20 mouse cellular contexts compared by ENCODE assay signal in genomic region chr4:142130162-142130561, GRCm38 (mm10). TPM values are rescaled to one million over a fixed set of nuclear protein-coding genes. Genes with fewer than 3 reads are reported as not detected.
A peak's percentile ranks its signal among the peaks of the same experiment; 100 is the strongest.
DNase-seq lines count a peak whose midpoint lies in the region; ATAC-seq and TF ChIP-seq lines count a peak whose summit lies in the region.
"Had no signal": no experiment of that assay in that cellular context is flagged by ENCODE, and none has a peak within 500 bp of the region (broad histone marks: within the 10 kb centered on the region; RNA-seq: fewer than 3 reads in every experiment).

No protein-coding gene starts in this region.

- H3K4me2 ChIP-seq in forebrain, embryonic 15.5 days (replicated peaks): no peak overlapping the region
- no peak overlapping the region for H3K4me2 ChIP-seq in heart, embryonic 16.5 days (ENCODE audit: low read depth, low read length)

- H3K4me1 ChIP-seq in forebrain, embryonic 10.5 days: peaks cover 21% of the 10 kb centered on the region
- 0 out of 2 replicates have a peak, but pooled peaks cover 3% of the 10 kb centered on the region for H3K4me1 ChIP-seq in forebrain, embryonic 15.5 days
- H3K4me1 ChIP-seq in heart, embryonic 16.5 days (ENCODE audit: control insufficient read depth, insufficient read depth, low read length): peaks cover 26% of the 10 kb centered on the region

- no peaks in the 10 kb centered on the region for H3K9me3 ChIP-seq in forebrain, embryonic 10.5 days
- no peaks in the 10 kb centered on the region for H3K9me3 ChIP-seq in forebrain, embryonic 15.5 days
- no peaks in the 10 kb centered on the region for H3K9me3 ChIP-seq in heart, embryonic 16.5 days (replicated peaks; ENCODE audit: control insufficient read depth, low read length)

- no peak for TF ChIP-seq POLR2A in brain, embryonic 14.5 days (IDR thresholded peaks at IDR 0.05; ENCODE audit: borderline replicate concordance, extremely low read depth, insufficient read depth, insufficient read length, poor library complexity, severe bottlenecking)

- no peak overlapping the region for H3K4me3 ChIP-seq in forebrain, embryonic 10.5 days
- H3K4me3 ChIP-seq in forebrain, embryonic 15.5 days: no peak overlapping the region
- H3K4me3 ChIP-seq in heart, embryonic 16.5 days (ENCODE audit: low read length): no peak overlapping the region
- H3K4me3 ChIP-seq: myocyte had no signal

- DNase-seq in forebrain, embryonic 10.5 days (ENCODE audit: extremely low spot score, low spot score): no peak
- no peak for DNase-seq in heart, adult 11 months
- DNase-seq in brain, embryonic 14.5 days (ENCODE audit: low read depth): peak; percentile 50
- DNase-seq in forelimb bud, embryonic 11.5 days (ENCODE audit: low read depth, low spot score): peak; percentile 73
- no peak for DNase-seq in left cerebral cortex, adult 11 months (ENCODE audit: low spot score)
- DNase-seq in layer of hippocampus, adult 18-20 months (ENCODE audit: low spot score in 2 of 2): no peak
- DNase-seq: adrenal gland, postnatal 10 days; cerebellum, adult 18-20 months; cerebellum, postnatal 36 days; gastrocnemius, postnatal 36 days; heart, postnatal 10 days; kidney, adult 9 months; kidney, postnatal 4 days; midbrain, embryonic 14.5 days; right cerebral cortex, postnatal 25 days had no signal

- WGBS in forebrain, embryonic 10.5 days: 67% methylated on average over 5 of the region's 5 CpGs
- WGBS in forebrain, embryonic 15.5 days: 43% methylated on average over 5 of the region's 5 CpGs
- 58% methylated on average over 5 of the region's 5 CpGs for WGBS in heart, embryonic 16.5 days

- ATAC-seq in forebrain, embryonic 15.5 days (replicated peaks): no peak
- no peak for ATAC-seq in heart, embryonic 16.5 days (replicated peaks; ENCODE audit: extremely low read depth, insufficient read depth, low FRiP score)

- no peak overlapping the region for H3K9ac ChIP-seq in forebrain, embryonic 15.5 days (replicated peaks)
- no peak overlapping the region for H3K9ac ChIP-seq in heart, embryonic 16.5 days (ENCODE audit: low read length)
- H3K9ac ChIP-seq: liver, embryonic 14.5 days had no signal

- peak overlapping the region; percentile 37; the same call in 1 of the 2 replicates for H3K27ac ChIP-seq in forebrain, embryonic 10.5 days
- no peak overlapping the region for H3K27ac ChIP-seq in forebrain, embryonic 15.5 days (replicated peaks)
- peak overlapping the region; percentile 18; the same call in 1 of the 2 replicates for H3K27ac ChIP-seq in heart, embryonic 16.5 days (ENCODE audit: low read length)
- H3K27ac ChIP-seq: liver, embryonic 14.5 days had no signal

- H3K36me3 ChIP-seq in forebrain, embryonic 10.5 days (replicated peaks): no peaks in the 10 kb centered on the region
- H3K36me3 ChIP-seq in forebrain, embryonic 15.5 days: no peaks in the 10 kb centered on the region
- no peaks in the 10 kb centered on the region for H3K36me3 ChIP-seq in heart, embryonic 16.5 days (ENCODE audit: control insufficient read depth, insufficient read depth)

- TF ChIP-seq CTCF in brain, embryonic 14.5 days (IDR thresholded peaks at IDR 0.05; ENCODE audit: borderline replicate concordance, extremely low read depth, insufficient read depth, insufficient read length): no peak

- H3K27me3 ChIP-seq in forebrain, embryonic 10.5 days (ENCODE audit: poor library complexity, severe bottlenecking): no peaks in the 10 kb centered on the region
- no peaks in the 10 kb centered on the region for H3K27me3 ChIP-seq in forebrain, embryonic 15.5 days
- no peaks in the 10 kb centered on the region for H3K27me3 ChIP-seq in heart, embryonic 16.5 days (ENCODE audit: control insufficient read depth, insufficient read depth, low read length)
- H3K27me3 ChIP-seq: CH12.LX had no signal

RNA-seq across cellular contexts. Expression of gene Tmem51, which starts 46.1 kb away (rescaled TPM):
- 6.6 and 6.7 TPM in 2 replicates for polyA plus RNA-seq in forebrain, embryonic 10.5 days (2016; fragmentation: Nextera tagmentation; extraction: Ambion mirVana)
- polyA plus RNA-seq in forebrain, embryonic 15.5 days (2015; fragmentation: Nextera tagmentation; extraction: Ambion mirVana): 6.5 and 6.6 TPM in 2 replicates
- polyA plus RNA-seq in heart, embryonic 16.5 days (2015; fragmentation: Nextera tagmentation; extraction: Ambion mirVana): 48.5 and 49.2 TPM in 2 replicates
- 4.9 and 6.1 TPM in 2 replicates for polyA plus RNA-seq in brain, embryonic 14.5 days (2012; rRNA removed)
- total RNA-seq in layer of hippocampus, adult 18-20 months (2021): 1 to 10 TPM; 3.5 to 4.5 TPM
- polyA plus RNA-seq: myocyte had no signal

Comparison
In these comparisons a context has a peak if more than half of its experiments do, and no peak if none do; other contexts are left out.
1. DNase-seq: peak in brain, embryonic 14.5 days (single experiment) and forelimb bud, embryonic 11.5 days (single experiment); none in forebrain, embryonic 10.5 days (single experiment), heart, adult 11 months (single experiment), left cerebral cortex, adult 11 months (single experiment) and layer of hippocampus, adult 18-20 months (0 of 2).